Mouse (Mus musculus) embryonic fibroblast, embryonic 13.5 days (primary cell): Measurements from ENCODE around the gene Casz1.

ENCODE experiments used
- CTCF ChIP-seq: IDR thresholded peaks from 2 replicates; pipeline ENCODE4 v1.5.1; 2011; ENCODE audit warnings: mild to moderate bottlenecking, control low read depth, low read length, moderate library complexity, borderline replicate concordance; ENCODE audit not compliant: insufficient read depth
- POLR2A ChIP-seq: IDR thresholded peaks from 2 replicates; pipeline ENCODE4 v1.6.1; 2011; ENCODE audit warnings: low read depth, mild to moderate bottlenecking, control low read depth, low read length, moderate library complexity

- TF ChIP-seq POLR2A (no peak), CTCF (no peak)
Measured at GRCm38 (mm10) chr4:148760152-148760551, 44.1 kb upstream of the Casz1 start.
